Mouse (Mus musculus): ENCODE results near the gene Isy1. TPM values are rescaled to one million over a fixed set of nuclear protein-coding genes. Genes with fewer than 3 reads are reported as not detected.

Gene Isy1
- polyA plus RNA-seq, 1 experiment from 2014 or later = 38.7 TPM

Other genes with a start within 250 kb of the Isy1 start
- gene Prokr1, start 248.1 kb downstream of the Isy1 start, polyA plus RNA-seq (2015; fragmentation: Nextera tagmentation; extraction: Ambion mirVana) = 3.2 and 3.9 TPM in 2 replicates
- gene Aplf, start 166.6 kb downstream of the Isy1 start, polyA plus RNA-seq (2015; fragmentation: Nextera tagmentation; extraction: Ambion mirVana) = 12.9 and 13.9 TPM in 2 replicates
- 2.0 TPM in 2 replicates for gene Efcc1, start 107.9 kb downstream of the Isy1 start, polyA plus RNA-seq (2015; fragmentation: Nextera tagmentation; extraction: Ambion mirVana)
- gene Gp9, start 60.7 kb downstream of the Isy1 start, polyA plus RNA-seq (2015; fragmentation: Nextera tagmentation; extraction: Ambion mirVana) = 0.46 and 0.65 TPM in 2 replicates
- gene Rab43, start 26.6 kb downstream of the Isy1 start, polyA plus RNA-seq (2015; fragmentation: Nextera tagmentation; extraction: Ambion mirVana) = 6.9 and 8.0 TPM in 2 replicates
- gene Gm45140, start 3.0 kb downstream of the Isy1 start, polyA plus RNA-seq (2015; fragmentation: Nextera tagmentation; extraction: Ambion mirVana) = 3.6 and 3.7 TPM in 2 replicates
- 741 and 747 TPM in 2 replicates for gene Cnbp, start 12.3 kb upstream of the Isy1 start, polyA plus RNA-seq (2015; fragmentation: Nextera tagmentation; extraction: Ambion mirVana)
- gene Copg1, start 49.0 kb upstream of the Isy1 start, polyA plus RNA-seq (2015; fragmentation: Nextera tagmentation; extraction: Ambion mirVana) = 159 and 164 TPM in 2 replicates
- gene Hmces, start 75.1 kb upstream of the Isy1 start, polyA plus RNA-seq (2015; fragmentation: Nextera tagmentation; extraction: Ambion mirVana) = 58.5 and 60.2 TPM in 2 replicates
- 50.3 and 70.8 TPM in 2 replicates for gene H1fx, start 142.8 kb upstream of the Isy1 start, polyA plus RNA-seq (2015; fragmentation: Nextera tagmentation; extraction: Ambion mirVana)
- gene Rab7, start 206.5 kb upstream of the Isy1 start, polyA plus RNA-seq (2015; fragmentation: Nextera tagmentation; extraction: Ambion mirVana) = 295 and 302 TPM in 2 replicates
- gene Rpn1, start 245.7 kb upstream of the Isy1 start, polyA plus RNA-seq (2015; fragmentation: Nextera tagmentation; extraction: Ambion mirVana) = 246 and 262 TPM in 2 replicates

Measured in forebrain, embryonic 15.5 days (tissue).